Mouse (Mus musculus): Measurements from ENCODE around the gene Tcf20.

- TF ChIP-seq ETS1 (conservative IDR thresholded peaks at IDR 0.05; ENCODE audit: low read depth, low read length) = no peak
- no peak for TF ChIP-seq JUN (IDR thresholded peaks at IDR 0.05; ENCODE audit: insufficient read depth, low read depth, low read length)
- no peak for TF ChIP-seq MAFK (IDR thresholded peaks at IDR 0.05; ENCODE audit: insufficient replicate concordance, low read length)
- TF ChIP-seq KAT2A (IDR thresholded peaks at IDR 0.05; ENCODE audit: insufficient replicate concordance, low read length) = no peak
- TF ChIP-seq ZC3H11A (IDR thresholded peaks at IDR 0.05; ENCODE audit: low read depth, low read length) = no peak
- TF ChIP-seq SMC3 (IDR thresholded peaks at IDR 0.05; ENCODE audit: low read depth, low read length) = no peak; the same call in none of the 2 replicates
- TF ChIP-seq BHLHE40 (IDR thresholded peaks at IDR 0.05; ENCODE audit: low read depth, low read length) = no peak
- no peak for TF ChIP-seq SIN3A (IDR thresholded peaks at IDR 0.05; ENCODE audit: low read length)
- TF ChIP-seq NRF1 (IDR thresholded peaks at IDR 0.05; ENCODE audit: low read depth, low read length) = no peak
Observed at GRCm38 (mm10) chr15:82922755-82923154, 64.9 kb downstream of the Tcf20 start.

Data from CH12.LX (cell line).